Mouse (Mus musculus) liver, embryonic 13.5 days (tissue): ENCODE measurements around the gene Itgb7. TPM values are rescaled to one million over a fixed set of nuclear protein-coding genes. Genes with fewer than 3 reads are reported as not detected.

Experiments
- ATAC-seq: fragments of 200-750 bp; cut with Nextera tagmentation; 2 replicates; pipeline ENCODE4 v1.8.0; 2017; ENCODE audit warnings: low read depth, mild to moderate bottlenecking, moderate number of reproducible peaks, moderate library complexity
- DNase-seq: peaks from one replicate; pipeline ENCODE4 v3.0.0; 2022
- H3K27ac ChIP-seq: fragments of 300-500 bp; sonication (generic); 2 replicates; pipeline ENCODE4 v1.5.1; 2015; ENCODE audit warnings: moderate library complexity, mild to moderate bottlenecking, inconsistent platforms
- H3K27me3 ChIP-seq: fragments of 300-500 bp; sonication (generic); 2 replicates; pipeline ENCODE4 v1.6.1; 2015; ENCODE audit warnings: mild to moderate bottlenecking, inconsistent platforms
- H3K36me3 ChIP-seq: fragments of 300-500 bp; sonication (generic); 2 replicates; pipeline ENCODE4 v1.6.1; 2015; ENCODE audit warnings: mild to moderate bottlenecking, inconsistent platforms
- H3K4me1 ChIP-seq: fragments of 300-500 bp; sonication (generic); replicated peaks from 2 replicates; pipeline ENCODE4 v1.6.1; 2015; ENCODE audit warnings: inconsistent platforms
- H3K4me2 ChIP-seq: fragments of 300-500 bp; sonication (generic); 2 replicates; pipeline ENCODE4 v1.6.1; 2015; ENCODE audit warnings: inconsistent platforms, mild to moderate bottlenecking, moderate library complexity
- H3K4me3 ChIP-seq: fragments of 300-500 bp; sonication (generic); replicated peaks from 2 replicates; pipeline ENCODE4 v1.5.1; 2015; ENCODE audit warnings: mild to moderate bottlenecking, inconsistent platforms
- H3K9ac ChIP-seq: fragments of 300-500 bp; sonication (generic); 2 replicates; pipeline ENCODE4 v1.6.1; 2015; ENCODE audit warnings: mild to moderate bottlenecking, inconsistent platforms
- H3K9me3 ChIP-seq: fragments of 300-500 bp; sonication (generic); replicated peaks from 2 replicates; pipeline ENCODE4 v1.6.1; 2016; ENCODE audit warnings: inconsistent platforms
- WGBS: fragments of 180-500 bp; shearing (Covaris S2); methylation state at CpG from one replicate; pipeline ENCODE4 v1.1.7; 2015; ENCODE audit not compliant: insufficient replicate concordance; 5-methylcytosine and 5-hydroxymethylcytosine counted together
- polyA plus RNA-seq: library from polyadenylated mRNA; unstranded; fragments of >200 nt; fragmentation: Nextera tagmentation; extraction: Ambion mirVana; gene quantifications from 2 replicates; pipeline ENCODE4 v1.2.1, GENCODE M21; 2015

Itgb7 gene
- 5.5 and 6.5 TPM in 2 replicates for polyA plus RNA-seq

GRCm38 (mm10) chr15:102231748-102232147 lies at the start of gene Itgb7:
Itgb7 (minus strand) TSS chr15:102231944.
- Histone ChIP-seq H3K9me3 (no peaks in the 10 kb centered on the region), H3K4me1 (peaks cover 68% of the 10 kb centered on the region), H3K27ac (peak within 1 kb of the TSS; percentile 47), H3K9ac (peak within 1 kb of the TSS; percentile 58), H3K36me3 (no peaks in the 10 kb centered on the region), H3K4me3 (peak within 1 kb of the TSS; percentile 49), H3K4me2 (peak within 1 kb of the TSS; percentile 66), H3K27me3 (no peaks in the 10 kb centered on the region)
- ATAC-seq = peak; percentile 97
- WGBS = 4% methylated on average over 6 of the region's 6 CpGs
- peak; percentile 67 for DNase-seq

DNA sequence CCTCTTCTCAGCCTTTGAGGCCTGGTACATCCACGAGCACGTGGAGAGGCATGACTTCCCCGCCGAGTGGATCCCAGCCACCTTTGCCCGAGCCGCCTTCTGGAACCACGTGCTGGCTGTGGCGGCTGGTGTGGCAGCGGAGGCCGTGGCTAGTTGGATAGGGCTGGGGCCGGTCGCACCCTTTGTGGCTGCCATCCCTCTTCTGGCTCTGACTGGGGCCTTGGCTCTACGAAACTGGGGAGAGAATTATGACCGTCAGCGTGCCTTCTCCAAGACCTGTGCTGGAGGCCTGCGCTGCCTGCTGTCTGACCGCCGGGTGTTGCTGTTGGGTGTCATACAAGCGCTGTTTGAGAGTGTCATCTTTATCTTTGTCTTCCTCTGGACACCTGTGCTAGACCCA lies 48.9 kb upstream of the Itgb7 start:
- Histone ChIP-seq H3K9ac (peak overlapping the region; percentile 81), H3K27ac (no peak overlapping the region; the same call in 1 of the 2 replicates), H3K4me3 (peak overlapping the region; percentile 85), H3K36me3 (peaks cover 14% of the 10 kb centered on the region), H3K4me2 (peak overlapping the region; percentile 93), H3K27me3 (no peaks in the 10 kb centered on the region), H3K4me1 (peaks cover 59% of the 10 kb centered on the region), H3K9me3 (no peaks in the 10 kb centered on the region)
- ATAC-seq = no peak
- WGBS = 87% methylated on average over 19 of the region's 19 CpGs
- no peak for DNase-seq

- Histone ChIP-seq H3K9me3 (no peaks in the 10 kb centered on the region), H3K4me3 (peak overlapping the region; percentile 85), H3K4me1 (peaks cover 59% of the 10 kb centered on the region), H3K36me3 (peaks cover 14% of the 10 kb centered on the region), H3K9ac (peak overlapping the region; percentile 81), H3K4me2 (peak overlapping the region; percentile 93), H3K27me3 (no peaks in the 10 kb centered on the region), H3K27ac (peak overlapping the region; percentile 78)
- 17% methylated on average over 13 of the region's 13 CpGs for WGBS
- no peak for DNase-seq
- peak; percentile 32 for ATAC-seq
Measured at GRCm38 (mm10) chr15:102279783-102280520, 48.2 kb upstream of the Itgb7 start.

GRCm38 (mm10) chr15:102279092-102279782 lies 47.5 kb upstream of the Itgb7 start, which contains the start of gene Mfsd5:
Mfsd5 (plus strand) TSS chr15:102279454.
- under 1% methylated on average over 65 of the region's 65 CpGs for WGBS
- H3K27me3 ChIP-seq = 0 out of 2 replicates have a peak, but pooled peaks cover under 1% of the 10 kb centered on the region
- H3K4me1 ChIP-seq = peaks cover 53% of the 10 kb centered on the region
- H3K27ac ChIP-seq = peak within 1 kb of the TSS; percentile 78
- H3K4me2 ChIP-seq = peak within 1 kb of the TSS; percentile 93
- ATAC-seq = peak; percentile 91
- H3K36me3 ChIP-seq = peaks cover 14% of the 10 kb centered on the region
- H3K9ac ChIP-seq = peak within 1 kb of the TSS; percentile 81
- peak within 1 kb of the TSS; percentile 85 for H3K4me3 ChIP-seq
- H3K9me3 ChIP-seq = no peaks in the 10 kb centered on the region
- peak; percentile 76 for DNase-seq

DNA sequence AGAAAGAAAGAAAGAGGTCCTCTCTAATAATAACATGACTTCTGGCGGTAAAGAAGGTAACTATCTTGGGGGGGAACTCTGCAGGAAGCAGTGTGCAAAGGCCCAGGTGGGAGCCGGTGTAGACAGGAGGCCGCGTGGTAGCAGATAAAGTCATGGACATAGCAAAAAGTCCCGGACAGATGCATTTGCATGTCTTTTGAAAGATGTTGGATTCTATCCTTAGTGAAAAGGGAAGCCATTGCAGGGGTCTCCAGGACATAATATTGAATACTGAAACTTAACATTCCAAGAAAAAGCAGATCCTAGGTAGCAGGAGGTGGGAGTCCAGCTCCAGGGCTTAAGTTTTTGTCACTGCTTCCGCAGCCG lies 47.0 kb upstream of the Itgb7 start:
- peak overlapping the region; percentile 85 for H3K4me3 ChIP-seq
- peaks cover 14% of the 10 kb centered on the region for H3K36me3 ChIP-seq
- 15% methylated on average over 7 of the region's 7 CpGs for whole genome bisulfite sequencing
- H3K9me3 ChIP-seq = no peaks in the 10 kb centered on the region
- H3K27ac ChIP-seq = peak overlapping the region; percentile 71
- DNase-seq = no peak
- ATAC-seq = no peak
- peak overlapping the region; percentile 93 for H3K4me2 ChIP-seq
- peak overlapping the region; percentile 81 for H3K9ac ChIP-seq
- H3K27me3 ChIP-seq = 0 out of 2 replicates have a peak, but pooled peaks cover 5% of the 10 kb centered on the region
- H3K4me1 ChIP-seq = peaks cover 48% of the 10 kb centered on the region

DNA sequence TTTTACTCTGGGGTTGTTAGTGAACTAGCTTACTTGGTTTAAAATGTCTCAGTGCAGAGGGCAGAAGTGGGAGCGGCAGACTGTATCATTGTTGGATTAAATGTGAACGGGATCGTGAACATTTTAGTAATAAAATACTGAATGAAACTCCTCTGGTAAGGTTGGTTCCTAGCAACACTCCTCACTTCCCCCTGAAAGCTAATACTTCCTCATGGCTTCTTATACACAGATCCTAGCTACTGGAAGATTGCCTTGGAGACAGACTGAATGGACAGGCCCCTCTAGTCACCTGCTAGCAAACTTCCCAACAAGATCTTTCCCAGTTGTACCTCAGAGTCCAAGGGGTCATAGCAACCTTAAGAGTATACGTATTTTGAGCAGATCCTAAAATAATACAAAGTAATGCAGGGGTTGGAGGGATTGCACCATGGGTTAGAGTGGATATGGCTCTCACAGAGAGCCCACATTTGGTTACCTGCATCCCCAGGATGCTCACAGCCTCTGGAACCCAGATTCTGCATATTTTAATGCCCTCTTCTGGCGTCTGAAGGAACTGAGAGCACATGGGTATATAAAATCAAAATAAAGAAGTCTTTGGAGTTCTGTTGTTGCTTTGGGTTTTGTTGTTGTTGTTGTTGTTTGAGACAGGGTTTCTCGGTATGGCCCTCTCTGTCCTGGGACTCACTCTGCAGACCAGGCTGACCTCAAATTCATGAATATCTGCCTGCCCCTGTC lies 42.4 kb upstream of the Itgb7 start:
- Histone ChIP-seq H3K9ac (no peak overlapping the region), H3K9me3 (no peaks in the 10 kb centered on the region), H3K4me2 (no peak overlapping the region), H3K4me1 (peaks cover 6% of the 10 kb centered on the region), H3K36me3 (no peaks in the 10 kb centered on the region), H3K4me3 (no peak overlapping the region), H3K27me3 (peaks cover 35% of the 10 kb centered on the region), H3K27ac (no peak overlapping the region)
- 59% methylated on average over 6 of the region's 6 CpGs for WGBS
- no peak for ATAC-seq
- no peak for DNase-seq

GRCm38 (mm10) chr15:102271441-102271840 lies 39.7 kb upstream of the Itgb7 start:
- H3K27ac ChIP-seq = no peak overlapping the region
- no peaks in the 10 kb centered on the region for H3K4me1 ChIP-seq
- no peak for ATAC-seq
- peaks cover 37% of the 10 kb centered on the region for H3K27me3 ChIP-seq
- H3K4me2 ChIP-seq = no peak overlapping the region
- no peaks in the 10 kb centered on the region for H3K9me3 ChIP-seq
- no peak overlapping the region for H3K4me3 ChIP-seq
- no peaks in the 10 kb centered on the region for H3K36me3 ChIP-seq
- no peak for DNase-seq
- 33% methylated on average over 3 of the region's 3 CpGs for WGBS
- H3K9ac ChIP-seq = no peak overlapping the region

GRCm38 (mm10) chr15:102270274-102270960 lies 38.7 kb upstream of the Itgb7 start, which contains the start of gene Gm9918:
Gm9918 (plus strand) TSS chr15:102270563.
- Histone ChIP-seq H3K27ac (no peak within 1 kb of the TSS), H3K4me3 (no peak within 1 kb of the TSS), H3K9me3 (no peaks in the 10 kb centered on the region), H3K36me3 (no peaks in the 10 kb centered on the region), H3K4me1 (no peaks in the 10 kb centered on the region), H3K9ac (no peak within 1 kb of the TSS), H3K27me3 (peaks cover 37% of the 10 kb centered on the region), H3K4me2 (peak within 1 kb of the TSS; percentile 21)
- WGBS = 30% methylated on average over 21 of the region's 21 CpGs
- 0 out of 2 replicates have a peak, but pooled peaks have one; percentile 23 for ATAC-seq
- no peak for DNase-seq

GRCm38 (mm10) chr15:102265548-102265947 lies 33.8 kb upstream of the Itgb7 start:
- H3K4me1 ChIP-seq = no peaks in the 10 kb centered on the region
- no peak for ATAC-seq
- H3K4me3 ChIP-seq = no peak overlapping the region
- no peaks in the 10 kb centered on the region for H3K9me3 ChIP-seq
- no peaks in the 10 kb centered on the region for H3K36me3 ChIP-seq
- H3K9ac ChIP-seq = no peak overlapping the region
- H3K27ac ChIP-seq = no peak overlapping the region
- no peak overlapping the region for H3K4me2 ChIP-seq
- DNase-seq = no peak
- WGBS = 79% methylated on average over 5 of the region's 5 CpGs
- peaks cover 43% of the 10 kb centered on the region for H3K27me3 ChIP-seq

DNA sequence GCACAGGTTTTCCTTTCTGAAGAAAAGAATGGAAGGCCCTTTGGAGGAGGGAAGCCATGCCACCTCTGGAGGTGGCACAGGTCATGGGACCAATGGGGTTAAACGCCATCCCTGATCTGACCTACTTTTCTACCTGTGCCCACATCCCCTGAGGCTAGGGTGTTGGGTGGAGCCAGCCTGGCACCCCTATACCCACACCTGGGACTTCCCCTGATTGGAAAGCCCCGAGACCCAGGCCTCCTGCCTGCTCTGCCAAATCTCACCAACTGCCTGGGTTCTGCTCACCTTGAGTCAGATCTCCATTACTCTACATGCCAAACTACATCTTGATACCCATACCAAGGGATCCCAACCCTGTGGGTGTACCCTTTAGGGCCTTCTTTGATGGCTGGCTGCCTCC lies 31.3 kb upstream of the Itgb7 start:
- DNase-seq (no peak), ATAC-seq (no peak)
- Histone ChIP-seq H3K36me3 (no peaks in the 10 kb centered on the region), H3K4me3 (no peak overlapping the region), H3K4me2 (no peak overlapping the region), H3K27me3 (peaks cover 54% of the 10 kb centered on the region), H3K9ac (no peak overlapping the region), H3K27ac (no peak overlapping the region), H3K4me1 (peaks cover 7% of the 10 kb centered on the region; the same call in 1 of the 2 replicates), H3K9me3 (no peaks in the 10 kb centered on the region)
- WGBS = 50% methylated on average over 2 of the region's 2 CpGs
